Mouse (Mus musculus) MEL (cell line): ENCODE results near the gene Hoxd8. TPM values are rescaled to one million over a fixed set of nuclear protein-coding genes. Genes with fewer than 3 reads are reported as not detected.

Experiments
- DNase-seq: peaks from one replicate; pipeline ENCODE4 v3.0.0; 2011; ENCODE audit warnings: low read depth, low spot score
- H3K27ac ChIP-seq: 2 replicates; pipeline ENCODE4 v1.5.1; 2012; ENCODE audit warnings: low read depth, mild to moderate bottlenecking, control low read depth, low read length, moderate library complexity; ENCODE audit not compliant: control insufficient read depth
- H3K27me3 ChIP-seq, 2 experiments: fragments of 150-350 bp in 1 of 2; sonication (generic) in 1 of 2; 2 replicates each; pipeline ENCODE4 v1.6.1; 2012; ENCODE audit warnings: low read length in 2 of 2, mild to moderate bottlenecking in 2 of 2, improper control_type of control experiment in 1 of 2, moderate library complexity in 1 of 2; ENCODE audit not compliant: insufficient read depth in 2 of 2, control insufficient read depth in 1 of 2
- H3K36me3 ChIP-seq, 2 experiments: 2 replicates each; pipeline ENCODE4 v1.6.1; 2012 to 2014; ENCODE audit warnings: low read length in 2 of 2, improper control_type of control experiment in 1 of 2, inconsistent platforms in 1 of 2, mild to moderate bottlenecking in 1 of 2; ENCODE audit not compliant: insufficient read depth in 2 of 2, control insufficient read depth in 1 of 2
- H3K4me1 ChIP-seq, 2 experiments: fragments of 150-350 bp in 1 of 2; sonication (generic) in 1 of 2; 2 replicates each; pipeline ENCODE4 v1.6.1; 2012; ENCODE audit warnings: low read length in 2 of 2, improper control_type of control experiment in 1 of 2, mild to moderate bottlenecking in 1 of 2; ENCODE audit not compliant: insufficient read depth in 2 of 2, control insufficient read depth in 1 of 2
- H3K4me3 ChIP-seq, 2 experiments: fragments of 150-350 bp in 1 of 2; sonication (generic) in 1 of 2; 2 replicates each; pipeline ENCODE4 v1.5.1; 2012; ENCODE audit warnings: low read depth in 2 of 2, low read length in 2 of 2, mild to moderate bottlenecking in 2 of 2, moderate library complexity in 2 of 2, control low read depth in 1 of 2, improper control_type of control experiment in 1 of 2; ENCODE audit not compliant: control insufficient read depth in 1 of 2, insufficient read depth in 1 of 2
- H3K79me2 ChIP-seq: 2 replicates; pipeline ENCODE4 v1.6.1; 2012; ENCODE audit warnings: mild to moderate bottlenecking, low read length, moderate library complexity; ENCODE audit not compliant: control insufficient read depth, poor library complexity, insufficient read depth
- H3K9ac ChIP-seq: 2 replicates; pipeline ENCODE4 v1.6.1; 2012; ENCODE audit warnings: low read depth, mild to moderate bottlenecking, control low read depth, low read length, moderate library complexity; ENCODE audit not compliant: control insufficient read depth, poor library complexity, severe bottlenecking
- H3K9me3 ChIP-seq: fragments of 150-350 bp; sonication (generic); replicated peaks from 2 replicates; pipeline ENCODE4 v1.6.1; 2012; ENCODE audit warnings: mild to moderate bottlenecking, low read length, improper control_type of control experiment, moderate library complexity; ENCODE audit not compliant: insufficient read depth
- CTCF ChIP-seq, 3 experiments: IDR thresholded peaks in 2 of 3; conservative IDR thresholded peaks in 1 of 3; 2 replicates each; pipeline ENCODE4 v1.5.1; 2011 to 2012; ENCODE audit warnings: low read length in 3 of 3, low read depth in 2 of 3, mild to moderate bottlenecking in 2 of 3, improper control_type of control experiment in 1 of 3, inconsistent platforms in 1 of 3, mixed read lengths in 1 of 3, moderate library complexity in 1 of 3; ENCODE audit not compliant: control insufficient read depth in 1 of 3, insufficient read depth in 1 of 3, poor library complexity in 1 of 3, severe bottlenecking in 1 of 3
- E2F4 ChIP-seq: IDR thresholded peaks from 2 replicates; pipeline ENCODE4 v1.6.1; 2011; ENCODE audit warnings: low read depth, low read length, improper control_type of control experiment, borderline replicate concordance
- ELF1 ChIP-seq: IDR thresholded peaks from 2 replicates; pipeline ENCODE4 v1.6.1; 2014; ENCODE audit warnings: low read depth, mild to moderate bottlenecking, inconsistent platforms, low read length, improper control_type of control experiment, moderate library complexity
- EP300 ChIP-seq, 2 experiments: IDR thresholded peaks; 2 replicates each; pipeline ENCODE4 v1.6.1; 2011; ENCODE audit warnings: improper control_type of control experiment in 2 of 2, low read length in 2 of 2, low read depth in 1 of 2, mild to moderate bottlenecking in 1 of 2
- GABPA ChIP-seq: IDR thresholded peaks from 2 replicates; pipeline ENCODE4 v1.6.1; 2012; ENCODE audit warnings: low read depth, mild to moderate bottlenecking, inconsistent platforms, low read length, improper control_type of control experiment, moderate library complexity
- JUND ChIP-seq: IDR thresholded peaks from 2 replicates; pipeline ENCODE4 v1.6.1; 2011; ENCODE audit warnings: low read depth, mild to moderate bottlenecking, improper control_type of control experiment, low read length
- MAX ChIP-seq: IDR thresholded peaks from 2 replicates; pipeline ENCODE4 v1.6.1; 2011; ENCODE audit warnings: low read length, improper control_type of control experiment
- MXI1 ChIP-seq: IDR thresholded peaks from 2 replicates; pipeline ENCODE4 v1.6.1; 2011; ENCODE audit warnings: mild to moderate bottlenecking, low read depth, low read length, improper control_type of control experiment
- MYC ChIP-seq: IDR thresholded peaks from 2 replicates; pipeline ENCODE4 v1.6.1; 2011; ENCODE audit warnings: low read depth, mild to moderate bottlenecking, low read length, improper control_type of control experiment, moderate library complexity
- POLR2AphosphoS2 ChIP-seq: IDR thresholded peaks from 2 replicates; pipeline ENCODE4 v1.6.1; 2011; ENCODE audit warnings: low read length, improper control_type of control experiment
- RAD21 ChIP-seq: IDR thresholded peaks from 2 replicates; pipeline ENCODE4 v1.6.1; 2011; ENCODE audit warnings: mild to moderate bottlenecking, low read depth, low read length, improper control_type of control experiment
- SIN3A ChIP-seq: IDR thresholded peaks from 2 replicates; pipeline ENCODE4 v1.6.1; 2012; ENCODE audit warnings: low read length, improper control_type of control experiment, inconsistent platforms
- SMC3 ChIP-seq: IDR thresholded peaks from 2 replicates; pipeline ENCODE4 v1.6.1; 2011; ENCODE audit warnings: low read depth, low read length, improper control_type of control experiment
- TCF12 ChIP-seq: IDR thresholded peaks from 2 replicates; pipeline ENCODE4 v1.6.1; 2014; ENCODE audit warnings: low read depth, mild to moderate bottlenecking, inconsistent platforms, low read length, improper control_type of control experiment, moderate library complexity
- USF2 ChIP-seq, 2 experiments: IDR thresholded peaks; 2 replicates each; pipeline ENCODE4 v1.6.1; 2011 to 2012; ENCODE audit warnings: improper control_type of control experiment in 2 of 2, low read length in 2 of 2, borderline replicate concordance in 1 of 2, inconsistent platforms in 1 of 2, low read depth in 1 of 2, mild to moderate bottlenecking in 1 of 2; ENCODE audit not compliant: insufficient read depth in 1 of 2
- ZKSCAN1 ChIP-seq: IDR thresholded peaks from 2 replicates; pipeline ENCODE4 v1.6.1; 2012; ENCODE audit warnings: low read depth, mild to moderate bottlenecking, inconsistent platforms, low read length, improper control_type of control experiment, moderate library complexity
- polyA plus RNA-seq, 2 experiments: library from polyadenylated mRNA; stranded (reverse) in 1 of 2; unstranded in 1 of 2; fragments of >175 nt in 1 of 2; fragments of >200 nt in 1 of 2; gene quantifications; 2 replicates each; pipeline versions ENCODE4 v1.2.1 to v1.2.4; 2012; ENCODE audit warnings: low replicate concordance in 2 of 2, low read depth in 1 of 2; ENCODE audit not compliant: insufficient read length in 2 of 2, insufficient read depth in 1 of 2, missing spikeins in 1 of 2
- total RNA-seq: library from RNA; depleted of rRNA; stranded (reverse); fragments of 300-350 nt; gene quantifications from 2 replicates; pipeline ENCODE4 v1.2.3, GENCODE M21; 2012

Hoxd8 gene
- total and polyA plus RNA-seq, 3 experiments = 4.7 to 7.4 TPM; not detected in 1

- Histone ChIP-seq H3K9me3 (no peaks in the 10 kb centered on the region), H3K9ac (no peak within 1 kb of the TSS), H3K27me3 (peaks cover 2 to 3% of the 10 kb centered on the region in 2 experiments; a peak in 3 of 4 replicates), H3K36me3 (no peaks in the 10 kb centered on the region), H3K27ac (no peak within 1 kb of the TSS), H3K4me3 (no peak within 1 kb of the TSS), H3K4me1 (no peaks in the 10 kb centered on the region), H3K79me2 (no peaks in the 10 kb centered on the region)
- TF ChIP-seq MAX (no peak), ELF1 (no peak), SIN3A (no peak), EP300 (IDR thresholded peaks at IDR 0.05; ENCODE audit: low read depth in 1 of 2, low read length in 2 of 2) (no peak)
- no peak for DNase-seq
Observed at GRCm38 (mm10) chr2:74678891-74679595, 25.4 kb upstream of the Hoxd8 start, which contains the start of gene Hoxd11. TSS of gene Hoxd11 (plus strand) at chr2:74679557.

GRCm38 (mm10) chr2:74679596-74679971, 24.8 kb upstream of the Hoxd8 start:
- H3K9me3 ChIP-seq = no peaks in the 10 kb centered on the region
- no peak for DNase-seq
- H3K9ac ChIP-seq = no peak overlapping the region
- no peak overlapping the region for H3K4me3 ChIP-seq
- peaks cover 2 to 5% of the 10 kb centered on the region in 2 experiments; a peak in 3 of 4 replicates for H3K27me3 ChIP-seq
- TF ChIP-seq JUND (no peak), SIN3A (no peak), GABPA (no peak), SMC3 (no peak), USF2 (IDR thresholded peaks at IDR 0.05; ENCODE audit: borderline replicate concordance in 1 of 2, insufficient read depth in 1 of 2, low read depth in 1 of 2, low read length in 2 of 2) (no peak), ELF1 (no peak), ZKSCAN1 (no peak), POLR2AphosphoS2 (no peak), MYC (no peak), TCF12 (no peak), MXI1 (no peak), EP300 (IDR thresholded peaks at IDR 0.05; ENCODE audit: low read depth in 1 of 2, low read length in 2 of 2) (no peak), RAD21 (no peak), E2F4 (no peak), CTCF (IDR thresholded peaks at IDR 0.05 in 2 of 3, conservative IDR thresholded peaks at IDR 0.05 in 1 of 3; ENCODE audit: control insufficient read depth in 1 of 3, insufficient read depth in 1 of 3, low read depth in 2 of 3, low read length in 3 of 3, poor library complexity in 1 of 3, severe bottlenecking in 1 of 3) (no peak)
- no peaks in the 10 kb centered on the region for H3K79me2 ChIP-seq
- no peak overlapping the region for H3K27ac ChIP-seq
- H3K36me3 ChIP-seq = no peaks in the 10 kb centered on the region
- no peaks in the 10 kb centered on the region for H3K4me1 ChIP-seq
